Mouse (Mus musculus): ENCODE measurements around the gene Ddt. TPM values are rescaled to one million over a fixed set of nuclear protein-coding genes. Genes with fewer than 3 reads are reported as not detected.

Gene Ddt
- polyA plus RNA-seq, 1 experiment = 42.6 TPM

- 91% methylated on average over 8 of the region's 8 CpGs for WGBS
- TF ChIP-seq POLR2A (IDR thresholded peaks at IDR 0.05; ENCODE audit: low read depth, low read length) (no peak), CTCF (IDR thresholded peaks at IDR 0.05; ENCODE audit: extremely low read depth, insufficient read depth, insufficient read length, insufficient replicate concordance) (no peak)
- no peaks in the 10 kb centered on the region for H3K36me3 ChIP-seq (ENCODE audit: control insufficient read depth, insufficient read depth, low read length)
- H3K27ac ChIP-seq (ENCODE audit: insufficient read depth, low read length) = no peak overlapping the region
- no peaks in the 10 kb centered on the region for H3K4me1 ChIP-seq (ENCODE audit: control insufficient read depth, insufficient read depth, insufficient read length)
- H3K27me3 ChIP-seq (ENCODE audit: control insufficient read depth, insufficient read depth, low read length) = no peaks in the 10 kb centered on the region
- no peak for DNase-seq (ENCODE audit: low read depth in 1 of 2, low spot score in 2 of 2)
- no peak overlapping the region for H3K4me3 ChIP-seq (ENCODE audit: extremely low read depth, insufficient read depth, insufficient read length)
Observed at GRCm38 (mm10) chr10:75788277-75788676, 15.1 kb upstream of the Ddt start.

- TF ChIP-seq CTCF (IDR thresholded peaks at IDR 0.05; ENCODE audit: extremely low read depth, insufficient read depth, insufficient read length, insufficient replicate concordance) (no peak), POLR2A (IDR thresholded peaks at IDR 0.05; ENCODE audit: low read depth, low read length) (no peak)
- H3K4me1 ChIP-seq (ENCODE audit: control insufficient read depth, insufficient read depth, insufficient read length) = no peaks in the 10 kb centered on the region; the same call in 1 of the 2 replicates
- H3K36me3 ChIP-seq (ENCODE audit: control insufficient read depth, insufficient read depth, low read length) = no peaks in the 10 kb centered on the region
- H3K27ac ChIP-seq (ENCODE audit: insufficient read depth, low read length) = no peak overlapping the region
- DNase-seq (ENCODE audit: low read depth in 1 of 2, low spot score in 2 of 2) = no peak
- 62% methylated on average over 1 of the region's 1 CpGs for WGBS
- H3K4me3 ChIP-seq (ENCODE audit: extremely low read depth, insufficient read depth, insufficient read length) = no peak overlapping the region
- no peaks in the 10 kb centered on the region for H3K27me3 ChIP-seq (ENCODE audit: control insufficient read depth, insufficient read depth, low read length)
Observed at GRCm38 (mm10) chr10:75785442-75785841, 12.2 kb upstream of the Ddt start.

GRCm38 (mm10) chr10:75780769-75781578 lies 7.8 kb upstream of the Ddt start, which contains the start of the genes Gm20441 and Gstt3:
TSS of gene Gm20441 (minus strand) at chr10:75780954.
TSS of gene Gstt3 (minus strand) at chr10:75781414.
- Histone ChIP-seq H3K27me3 (ENCODE audit: control insufficient read depth, insufficient read depth, low read length) (no peaks in the 10 kb centered on the region), H3K36me3 (ENCODE audit: control insufficient read depth, insufficient read depth, low read length) (no peaks in the 10 kb centered on the region), H3K4me1 (ENCODE audit: control insufficient read depth, insufficient read depth, insufficient read length) (no peaks in the 10 kb centered on the region; the same call in 1 of the 2 replicates), H3K27ac (ENCODE audit: insufficient read depth, low read length) (0 out of 2 replicates have a peak within 1 kb of the TSS, but pooled peaks have one; percentile 43), H3K4me3 (ENCODE audit: extremely low read depth, insufficient read depth, insufficient read length) (peak within 1 kb of the TSS; percentile 61)
- DNase-seq (ENCODE audit: low read depth in 1 of 2, low spot score in 2 of 2) = peak; percentile 18 to 23
- 1% methylated on average over 28 of the region's 28 CpGs for WGBS
- no peak for TF ChIP-seq CTCF (IDR thresholded peaks at IDR 0.05; ENCODE audit: extremely low read depth, insufficient read depth, insufficient read length, insufficient replicate concordance)
- TF ChIP-seq POLR2A (IDR thresholded peaks at IDR 0.05; ENCODE audit: low read depth, low read length) = no peak

GRCm38 (mm10) chr10:75779206-75780174 lies 6.3 kb upstream of the Ddt start:
- no peak for TF ChIP-seq POLR2A (IDR thresholded peaks at IDR 0.05; ENCODE audit: low read depth, low read length)
- Histone ChIP-seq H3K27ac (ENCODE audit: insufficient read depth, low read length) (no peak overlapping the region), H3K27me3 (ENCODE audit: control insufficient read depth, insufficient read depth, low read length) (no peaks in the 10 kb centered on the region), H3K4me3 (ENCODE audit: extremely low read depth, insufficient read depth, insufficient read length) (no peak overlapping the region), H3K36me3 (ENCODE audit: control insufficient read depth, insufficient read depth, low read length) (no peaks in the 10 kb centered on the region), H3K4me1 (ENCODE audit: control insufficient read depth, insufficient read depth, insufficient read length) (no peaks in the 10 kb centered on the region; the same call in 1 of the 2 replicates)
- 55% methylated on average over 15 of the region's 15 CpGs for WGBS
- DNase-seq (ENCODE audit: low read depth in 1 of 2, low spot score in 2 of 2) = no peak

- H3K36me3 ChIP-seq (ENCODE audit: control insufficient read depth, insufficient read depth, low read length) = no peaks in the 10 kb centered on the region
- H3K4me3 ChIP-seq (ENCODE audit: extremely low read depth, insufficient read depth, insufficient read length) = no peak overlapping the region
- H3K27me3 ChIP-seq (ENCODE audit: control insufficient read depth, insufficient read depth, low read length) = no peaks in the 10 kb centered on the region
- WGBS = 93% methylated on average over 2 of the region's 2 CpGs
- no peak for DNase-seq (ENCODE audit: low read depth in 1 of 2, low spot score in 2 of 2)
- H3K27ac ChIP-seq (ENCODE audit: insufficient read depth, low read length) = no peak overlapping the region
- TF ChIP-seq POLR2A (IDR thresholded peaks at IDR 0.05; ENCODE audit: low read depth, low read length) (no peak), CTCF (IDR thresholded peaks at IDR 0.05; ENCODE audit: extremely low read depth, insufficient read depth, insufficient read length, insufficient replicate concordance) (no peak)
- peaks cover under 1% of the 10 kb centered on the region; the same call in 1 of the 2 replicates for H3K4me1 ChIP-seq (ENCODE audit: control insufficient read depth, insufficient read depth, insufficient read length)
Observed at GRCm38 (mm10) chr10:75777885-75778284, 4.7 kb upstream of the Ddt start.

GRCm38 (mm10) chr10:75776562-75776961 lies 3.3 kb upstream of the Ddt start:
- WGBS = 88% methylated on average over 6 of the region's 6 CpGs
- no peak for TF ChIP-seq CTCF (IDR thresholded peaks at IDR 0.05; ENCODE audit: extremely low read depth, insufficient read depth, insufficient read length, insufficient replicate concordance)
- no peak for TF ChIP-seq POLR2A (IDR thresholded peaks at IDR 0.05; ENCODE audit: low read depth, low read length)
- no peak for DNase-seq (ENCODE audit: low read depth in 1 of 2, low spot score in 2 of 2)
- Histone ChIP-seq H3K27ac (ENCODE audit: insufficient read depth, low read length) (no peak overlapping the region), H3K4me1 (ENCODE audit: control insufficient read depth, insufficient read depth, insufficient read length) (peaks cover 8% of the 10 kb centered on the region; the same call in 1 of the 2 replicates), H3K36me3 (ENCODE audit: control insufficient read depth, insufficient read depth, low read length) (no peaks in the 10 kb centered on the region), H3K4me3 (ENCODE audit: extremely low read depth, insufficient read depth, insufficient read length) (no peak overlapping the region), H3K27me3 (ENCODE audit: control insufficient read depth, insufficient read depth, low read length) (no peaks in the 10 kb centered on the region)

Data from spleen, adult 2 months (tissue).